Mouse (Mus musculus) left cerebral cortex, postnatal 10 days (tissue): ENCODE measurements around the gene Tmsb15b1. TPM values are rescaled to one million over a fixed set of nuclear protein-coding genes. Genes with fewer than 3 reads are reported as not detected.

Experiments used
- DNase-seq, 2 experiments: peaks; one replicate each; pipeline ENCODE4 v3.0.0; 2021 to 2022; ENCODE audit warnings: low spot score in 2 of 2, mixed read lengths in 1 of 2; ENCODE audit errors: extremely low spot score in 1 of 2
- intact Hi-C: fragments of 180-260 bp; cut with DNase I; formaldehyde crosslinking; loops from one replicate; pipeline ENCODE4 v1.15.1; 2025
- total RNA-seq, 2 experiments: library from RNA; stranded (reverse); gene quantifications; 2 replicates each; pipeline ENCODE4 v1.2.3; 2021

Gene Tmsb15b1
- total RNA-seq, 2 experiments from 2014 or later, result 6.8 to 20.8 TPM

- no peak for DNase-seq
- intact Hi-C loops, result no loop called here
Observed at GRCm38 (mm10) chrX:136925863-136926262, 50.8 kb downstream of the Tmsb15b1 start.

Other genes starting within 250 kb of the Tmsb15b1 start
- 100 to 1,000 TPM; 384 to 412 TPM for gene Morf4l2, start 233.2 kb downstream of the Tmsb15b1 start, total RNA-seq
- gene Glra4, start 196.7 kb downstream of the Tmsb15b1 start, total RNA-seq, result not detected
- gene Plp1, start 154.2 kb downstream of the Tmsb15b1 start, total RNA-seq, result 100 to 1,000 TPM in 1 of 2 experiments, 10 to 100 TPM in 1; 91.6 to 184 TPM
- 10 to 100 TPM; 22.7 to 25.3 TPM for gene Rab9b, start 108.1 kb downstream of the Tmsb15b1 start, total RNA-seq
- not detected for gene H2bfm, start 49.5 kb downstream of the Tmsb15b1 start, total RNA-seq
- 10 to 100 TPM; 25.1 to 47.4 TPM for gene Tmsb15b2, start 1.4 kb downstream of the Tmsb15b1 start, total RNA-seq
- 1 to 10 TPM; 3.1 to 4.3 TPM for gene Tmsb15l, start within 50 bp of the Tmsb15b1 start, total RNA-seq
- 100 to 1,000 TPM; 300 to 302 TPM for gene Zcchc18, start 16.3 kb upstream of the Tmsb15b1 start, total RNA-seq
- 10 to 100 TPM; 17.5 to 30.4 TPM for gene Slc25a53, start 61.4 kb upstream of the Tmsb15b1 start, total RNA-seq
- 10 to 100 TPM in 1 of 2 experiments, 1 to 10 TPM in 1; 9.4 to 10.6 TPM for gene Fam199x, start 72.7 kb upstream of the Tmsb15b1 start, total RNA-seq
- not detected for gene Esx1, start 145.2 kb upstream of the Tmsb15b1 start, total RNA-seq